Mouse (Mus musculus) spleen, embryonic (tissue): ENCODE measurements around the gene Slc6a6.

Source experiments
- CTCF ChIA-PET: fragments of 350-600 bp; sonication (Branson Sonifier 250); formaldehyde crosslinking; loops from one replicate; lab custom pipeline; 2022; lab: Charles Lee

Slc6a6 gene

GRCm38 (mm10) chr6:91669270-91669669, 14.6 kb upstream of the Slc6a6 start:
- CTCF ChIA-PET = no interaction called here

GRCm38 (mm10) chr6:91670224-91670623, 13.6 kb upstream of the Slc6a6 start:
- CTCF ChIA-PET = no interaction called here

GRCm38 (mm10) chr6:91674757-91675350, 9.0 kb upstream of the Slc6a6 start:
- CTCF ChIA-PET = no interaction called here

DNA sequence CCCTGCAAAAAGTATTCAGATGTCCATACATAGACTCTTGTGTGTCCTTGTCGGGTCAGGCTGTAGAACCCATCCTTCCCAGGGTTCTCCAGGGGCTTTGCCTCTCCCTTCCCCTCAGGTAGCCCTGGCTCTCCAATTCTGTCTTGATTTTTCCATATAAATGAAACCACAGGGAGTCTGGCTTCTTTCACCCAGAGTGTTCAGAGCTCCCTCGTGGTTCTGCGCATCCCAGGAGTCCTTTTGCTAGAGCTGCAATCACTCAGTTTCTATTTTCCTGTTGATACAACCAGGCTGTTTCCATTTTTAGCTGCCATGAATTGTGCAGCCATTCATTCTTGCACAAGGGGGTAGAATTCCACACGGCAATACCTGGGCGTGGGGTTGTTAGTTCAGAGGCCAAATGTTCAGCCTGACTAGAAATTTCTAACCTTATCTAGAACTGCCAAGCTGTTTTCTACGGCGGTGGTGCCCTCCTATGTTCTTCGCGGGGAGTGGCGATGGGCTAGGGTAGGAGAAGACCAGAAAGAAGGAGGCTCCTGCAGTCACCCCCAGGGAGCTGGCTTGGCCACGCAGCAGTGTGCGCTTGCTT, 5.3 kb upstream of the Slc6a6 start:
- CTCF ChIA-PET = no interaction called here

- CTCF ChIA-PET = no interaction called here
These were observed 4.7 kb upstream of the Slc6a6 start for GRCm38 (mm10) chr6:91679095-91679577.

DNA sequence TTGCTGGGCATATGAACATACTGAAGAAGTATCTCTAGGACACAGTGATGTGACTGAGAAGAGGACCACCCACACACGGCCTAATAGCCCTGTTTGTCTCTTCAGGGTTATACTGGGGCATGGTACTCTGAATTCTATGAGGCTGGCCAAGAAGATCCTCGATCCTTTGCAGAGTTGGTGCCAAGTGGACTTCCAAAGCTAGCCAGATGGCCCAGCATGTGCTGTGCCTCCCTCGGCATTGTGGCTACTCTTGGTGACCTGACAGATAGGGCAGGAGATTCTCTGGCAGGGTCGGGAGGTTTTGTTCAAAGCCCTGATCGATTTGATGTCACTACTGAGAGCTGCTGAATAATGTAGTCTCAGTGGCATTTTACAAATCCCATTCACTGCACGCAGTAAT, 4.1 kb upstream of the Slc6a6 start:
- CTCF ChIA-PET = interaction anchor here (0.6 kb wide), 1 partner anchor 27 kb away, joined by 3 read pairs; no protein-coding TSS in a partner anchor

GRCm38 (mm10) chr6:91681841-91682240, 2.0 kb upstream of the Slc6a6 start:
- CTCF ChIA-PET = no interaction called here

GRCm38 (mm10) chr6:91683121-91683520, 732 bp upstream of the Slc6a6 start:
- CTCF ChIA-PET = no interaction called here

DNA sequence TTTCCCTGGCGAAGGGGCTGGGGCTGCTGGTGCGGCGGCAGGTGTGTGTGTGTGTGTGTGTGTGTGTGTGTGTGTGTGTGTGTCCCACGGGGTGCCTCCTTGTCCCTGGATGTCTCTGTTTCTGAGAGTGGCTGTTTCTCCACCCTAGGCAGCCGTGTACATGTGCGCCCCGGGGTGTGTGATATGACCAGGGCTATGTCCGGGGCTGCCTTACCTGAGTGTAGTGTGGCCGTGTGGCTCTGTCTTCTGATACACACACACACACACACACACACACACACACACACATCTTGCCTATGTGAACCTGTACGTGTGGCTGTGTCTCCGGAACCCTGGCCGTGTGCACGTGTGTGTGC, 599 bp downstream of the Slc6a6 start:
- CTCF ChIA-PET = no interaction called here

DNA sequence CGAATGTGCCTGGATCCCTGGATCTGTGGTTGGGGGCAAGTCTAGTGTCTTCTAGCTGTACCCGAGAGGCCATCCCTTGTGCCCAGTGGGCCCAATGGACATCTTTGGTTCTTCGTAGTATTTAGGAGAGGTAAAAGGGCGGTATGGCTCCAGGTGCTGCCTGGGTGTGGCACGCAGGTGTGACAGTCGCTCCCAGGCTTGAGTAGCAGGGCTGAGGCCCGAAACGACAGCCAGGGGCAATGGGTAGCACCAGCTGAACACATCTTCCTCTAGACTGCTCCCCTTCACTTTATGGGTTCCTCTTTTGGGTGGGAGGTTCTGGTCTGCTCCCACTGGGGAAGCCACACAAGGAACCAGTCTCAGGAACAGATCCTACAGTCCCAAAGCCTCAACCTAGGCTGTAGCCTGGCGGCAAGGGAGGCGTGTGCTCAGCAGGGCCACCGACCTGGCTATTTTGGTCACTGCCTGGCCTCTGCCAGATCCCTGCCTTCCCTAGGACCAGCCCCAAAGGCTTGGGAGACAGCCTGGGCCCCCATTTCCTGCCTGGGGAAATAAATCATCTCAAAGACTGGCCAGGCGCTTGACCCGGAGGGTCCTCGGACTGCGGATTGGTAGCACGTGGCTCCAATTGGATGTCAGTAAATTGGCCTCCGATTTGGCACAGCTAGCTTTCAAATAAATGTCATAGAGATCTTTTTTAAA, 1.1 kb downstream of the Slc6a6 start:
- CTCF ChIA-PET = no interaction called here

- CTCF ChIA-PET = interaction anchor here (1.2 kb wide), 1 partner anchor 16 kb away, joined by 3 read pairs; no protein-coding TSS in a partner anchor
These were observed 1.7 kb downstream of the Slc6a6 start for GRCm38 (mm10) chr6:91685533-91685883.

DNA sequence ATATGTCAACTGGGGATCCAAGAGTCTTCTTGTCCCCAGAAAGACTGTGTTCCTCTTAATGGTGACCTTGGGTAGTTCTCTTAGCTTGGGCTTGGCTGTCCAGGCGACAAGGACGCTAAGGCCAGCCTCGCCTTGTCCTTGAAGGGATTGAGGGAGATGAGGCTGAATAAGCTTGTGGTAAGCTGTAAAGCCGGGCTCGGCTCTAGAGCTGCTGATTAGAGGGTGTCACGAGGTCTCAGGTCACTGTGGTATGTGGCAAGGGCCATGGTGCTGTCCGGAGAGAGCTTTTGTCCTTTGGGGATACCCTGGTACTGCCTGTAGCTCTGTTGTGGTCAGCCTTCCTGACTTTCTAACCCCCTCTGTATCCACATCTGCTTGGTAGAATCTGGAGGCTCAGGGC, 2.0 kb downstream of the Slc6a6 start:
- CTCF ChIA-PET = interaction anchor here (1.2 kb wide), 1 partner anchor 16 kb away, joined by 3 read pairs; no protein-coding TSS in a partner anchor

DNA sequence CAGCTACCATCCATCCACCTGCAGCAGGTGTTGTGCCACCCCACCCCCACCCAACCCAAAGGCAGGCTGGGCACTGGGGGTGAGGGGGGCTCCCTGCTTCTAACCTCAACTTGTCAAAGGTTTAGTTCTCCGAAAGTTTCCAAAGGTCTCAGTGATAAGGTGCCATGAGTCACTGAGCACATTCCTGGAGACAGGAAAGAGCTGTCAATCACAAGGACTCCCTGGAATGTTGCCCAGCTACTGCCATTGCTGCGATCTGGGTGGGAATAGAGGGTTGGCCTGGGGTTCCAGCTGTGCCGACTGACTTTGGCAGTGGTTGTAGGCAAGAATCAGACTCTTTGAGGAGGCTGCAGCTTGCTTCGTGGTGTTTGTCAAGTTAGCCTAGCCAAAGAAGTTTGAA, 2.7 kb downstream of the Slc6a6 start:
- CTCF ChIA-PET = interaction anchor here (1.2 kb wide), 1 partner anchor 15 kb away, joined by 3 read pairs; no protein-coding TSS in a partner anchor

DNA sequence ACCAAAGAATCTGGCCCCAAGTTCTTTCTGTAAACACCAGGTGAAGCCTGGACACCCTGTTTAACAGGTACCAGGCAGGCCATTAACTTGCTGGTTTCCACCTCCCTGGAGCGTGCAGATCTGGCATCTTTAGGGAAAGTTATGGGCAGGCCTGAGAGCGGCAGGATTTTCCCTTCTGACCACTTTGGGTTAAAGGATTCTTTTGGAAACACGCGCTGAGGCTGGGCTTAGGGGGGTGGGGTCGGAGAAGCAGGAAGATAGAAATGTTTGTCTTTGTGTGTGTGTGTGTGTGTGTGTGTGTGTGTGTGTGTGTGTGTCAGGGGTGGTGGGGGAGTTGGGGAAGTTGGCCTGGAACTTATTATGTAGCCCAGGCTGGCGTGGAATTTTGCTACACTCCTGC, 4.2 kb downstream of the Slc6a6 start:
- CTCF ChIA-PET = no interaction called here

GRCm38 (mm10) chr6:91689231-91689630, 5.4 kb downstream of the Slc6a6 start:
- CTCF ChIA-PET = no interaction called here

GRCm38 (mm10) chr6:91690222-91690621, 6.4 kb downstream of the Slc6a6 start:
- CTCF ChIA-PET = interaction anchor here (0.6 kb wide), 1 partner anchor 437 kb away, joined by 3 read pairs; no protein-coding TSS in a partner anchor

DNA sequence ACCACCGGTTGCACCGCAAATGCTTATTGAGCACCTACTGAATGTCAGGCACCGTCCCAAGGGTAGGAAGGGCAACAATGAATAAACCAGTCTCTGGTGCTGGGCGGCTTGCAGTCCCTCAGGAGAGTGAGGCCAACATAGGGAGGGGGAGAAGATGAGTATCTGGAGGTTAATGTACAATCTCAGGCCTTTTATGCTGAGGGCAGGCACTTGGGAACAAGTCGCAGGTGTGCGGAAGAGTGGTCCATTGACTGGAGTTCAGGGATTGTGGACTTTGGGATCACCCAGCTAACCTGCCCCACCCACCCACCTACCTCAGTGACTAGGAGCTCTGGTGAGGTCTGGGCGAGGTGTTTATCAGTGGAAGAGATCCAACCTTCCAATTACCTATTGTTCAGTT, 6.8 kb downstream of the Slc6a6 start:
- CTCF ChIA-PET = no interaction called here

GRCm38 (mm10) chr6:91691576-91691975, 7.7 kb downstream of the Slc6a6 start:
- CTCF ChIA-PET = no interaction called here

DNA sequence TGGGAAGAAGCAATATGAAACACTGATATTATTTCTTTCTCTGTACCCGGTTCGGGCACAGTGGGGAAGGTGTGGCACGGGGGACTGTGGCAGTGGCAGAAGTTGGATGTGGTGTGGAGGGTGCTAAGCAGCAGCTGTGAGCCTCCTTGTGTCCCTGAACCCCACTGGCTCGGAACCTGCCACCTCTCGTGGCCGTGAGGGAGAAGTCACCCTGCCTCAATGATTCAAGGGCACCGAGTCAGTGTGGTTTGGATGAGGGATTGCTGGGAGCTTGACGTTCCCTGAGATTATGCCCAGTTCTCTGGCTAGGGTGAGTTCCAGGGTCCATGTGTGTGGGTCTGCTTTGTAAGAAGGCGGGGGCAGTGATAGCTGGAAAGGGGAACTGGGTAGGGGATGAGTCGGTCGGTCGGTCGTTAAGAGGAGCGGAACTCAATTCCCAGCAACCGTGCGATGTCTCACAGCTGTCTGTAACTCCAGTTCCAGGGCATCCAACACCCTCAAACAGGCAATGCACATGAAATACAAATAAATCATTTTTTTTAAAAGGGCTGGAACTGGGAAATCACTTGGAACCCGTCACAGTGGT, 9.5 kb downstream of the Slc6a6 start:
- CTCF ChIA-PET = no interaction called here

DNA sequence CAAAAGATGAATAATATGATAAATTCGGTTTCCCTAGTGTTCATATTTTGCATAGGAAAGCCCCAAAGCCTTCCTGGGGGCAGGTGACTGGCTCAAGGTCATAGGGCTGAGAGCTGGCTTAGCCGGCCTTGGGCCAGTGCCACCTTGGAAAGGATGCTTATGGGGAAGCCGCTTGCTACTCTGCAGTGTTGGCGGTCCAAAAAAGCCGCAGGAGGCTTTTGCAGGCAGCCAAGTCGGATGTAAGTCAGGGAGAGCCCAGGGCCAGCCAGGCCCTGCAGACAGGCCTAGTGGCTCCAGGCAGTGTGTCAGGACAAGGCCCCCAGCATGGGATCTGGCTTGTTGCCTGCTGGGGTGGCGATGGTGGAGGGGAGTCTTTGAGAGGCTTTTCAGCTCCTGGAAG, 10.8 kb downstream of the Slc6a6 start:
- CTCF ChIA-PET = no interaction called here

GRCm38 (mm10) chr6:91698831-91699230, 15.0 kb downstream of the Slc6a6 start:
- CTCF ChIA-PET = no interaction called here

GRCm38 (mm10) chr6:91699482-91700200, 15.8 kb downstream of the Slc6a6 start:
- CTCF ChIA-PET = no interaction called here
